Mouse (Mus musculus): ENCODE measurements around the gene Cage1.

DNA sequence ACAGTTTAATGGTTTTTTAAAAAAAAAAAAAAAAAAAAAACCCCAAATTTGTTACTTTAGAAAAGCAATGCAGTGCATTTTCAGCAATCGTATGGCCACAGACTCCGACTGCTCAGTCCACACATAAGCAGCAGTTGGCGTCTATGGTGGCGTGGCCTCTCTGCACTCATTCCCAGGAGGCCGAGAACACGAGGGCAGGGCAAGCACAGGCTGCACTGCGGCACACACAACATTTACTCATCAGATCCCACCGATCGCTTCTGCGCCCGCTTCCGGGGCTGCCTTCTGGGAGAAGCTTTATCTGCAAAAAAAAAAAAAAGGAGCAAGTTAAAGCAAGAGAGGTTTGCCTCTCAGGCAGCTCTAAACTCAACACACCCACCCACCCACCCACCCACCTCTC lies 57.4 kb downstream of the Cage1 start:
- TF ChIP-seq CTCF (IDR thresholded peaks at IDR 0.05; ENCODE audit: low read depth), result no peak
- TF ChIP-seq EP300 (IDR thresholded peaks at IDR 0.05; ENCODE audit: low read depth), result no peak
